Mouse (Mus musculus): ENCODE data around the gene Tctex1d2.

Tctex1d2 gene

DNA sequence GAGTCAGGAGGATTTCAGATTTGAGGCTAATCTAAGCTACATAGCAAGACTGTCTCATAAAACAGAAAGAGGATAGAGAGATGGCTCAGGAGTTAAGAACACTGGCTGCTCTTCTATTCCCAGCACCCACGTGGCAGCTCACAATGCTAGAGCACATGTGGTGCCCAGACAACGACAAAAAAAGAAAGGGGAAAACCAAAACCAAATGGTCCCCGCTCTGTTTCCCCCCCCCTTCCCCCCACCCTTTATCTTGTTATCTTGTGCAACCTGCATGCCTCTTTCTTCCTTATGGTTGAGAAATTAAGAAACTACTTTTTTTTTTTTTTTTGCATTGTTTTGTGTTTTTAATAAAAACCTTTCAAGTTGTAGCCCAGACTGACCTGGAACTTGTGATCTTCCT lies 49.0 kb downstream of the Tctex1d2 start:
- no peak for DNase-seq (ENCODE audit: low spot score in 2 of 2)

DNA sequence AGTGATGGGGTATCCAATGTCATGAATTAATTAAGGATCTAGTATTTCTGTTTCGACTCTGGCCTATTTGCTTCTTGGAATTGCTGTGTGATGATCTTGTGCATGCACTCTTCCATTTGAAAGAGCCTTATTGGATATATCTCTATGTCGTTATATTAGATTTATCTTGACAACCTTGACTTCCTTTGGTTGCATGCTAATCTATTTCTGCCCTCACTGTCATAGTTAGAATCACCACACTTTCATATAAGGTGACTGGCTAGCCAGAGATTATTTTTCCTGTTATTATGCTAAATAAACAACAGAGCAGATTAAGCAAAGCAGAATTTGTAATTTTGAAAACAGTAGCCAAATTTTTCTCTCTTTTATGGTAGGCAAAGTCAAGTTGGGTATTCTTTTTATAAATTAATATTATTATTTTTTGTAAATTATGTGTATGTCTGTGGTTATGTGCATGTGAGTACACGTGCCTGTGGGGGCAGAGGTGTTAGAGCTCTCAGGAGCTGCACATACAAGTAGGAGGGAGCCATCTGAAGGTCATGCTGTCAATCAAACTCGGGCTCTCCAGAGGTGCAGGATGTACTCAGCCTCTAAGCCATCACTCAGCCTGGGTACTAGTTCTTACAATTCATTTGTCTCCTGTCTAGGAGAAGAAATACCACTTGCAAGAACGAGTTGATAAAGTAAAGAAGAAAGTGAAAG lies 50.1 kb downstream of the Tctex1d2 start:
- DNase-seq (ENCODE audit: low spot score in 2 of 2) = no peak

DNA sequence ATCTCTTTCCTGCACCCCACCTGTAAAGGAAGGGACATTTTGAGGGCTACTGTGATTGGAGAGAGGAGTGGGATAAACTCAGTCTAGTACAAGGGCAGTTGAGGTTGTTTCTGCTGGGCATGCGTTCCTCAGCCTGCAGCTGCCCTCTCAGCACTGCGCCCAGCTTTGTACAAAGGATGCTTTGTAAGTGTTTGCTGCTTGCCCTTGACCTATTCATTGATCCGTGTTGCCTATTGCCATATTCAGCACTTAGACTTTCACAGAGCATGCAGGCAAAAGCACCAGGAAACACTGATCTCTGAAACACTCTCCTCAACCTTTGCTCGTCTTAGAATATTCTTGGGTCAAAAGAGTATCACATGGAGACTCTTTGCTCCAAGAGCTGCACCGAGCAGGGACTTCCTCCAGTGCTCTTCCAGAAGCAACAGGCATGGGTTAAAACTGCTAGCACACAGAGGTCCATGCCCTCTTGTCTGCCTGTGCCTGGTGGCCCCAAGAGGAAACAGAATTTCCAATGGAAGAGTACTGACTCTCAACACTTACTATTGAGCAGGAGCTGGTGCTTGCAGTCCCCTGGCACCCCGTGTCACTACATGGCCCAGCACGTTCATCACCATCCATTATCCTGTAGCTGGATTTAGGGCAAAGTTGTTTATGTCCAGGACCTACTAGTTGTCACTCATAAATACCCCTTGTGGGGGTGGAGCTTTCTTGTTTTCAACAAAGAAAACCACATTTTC lies 52.9 kb downstream of the Tctex1d2 start:
- no peak for DNase-seq (ENCODE audit: low spot score in 2 of 2)

DNA sequence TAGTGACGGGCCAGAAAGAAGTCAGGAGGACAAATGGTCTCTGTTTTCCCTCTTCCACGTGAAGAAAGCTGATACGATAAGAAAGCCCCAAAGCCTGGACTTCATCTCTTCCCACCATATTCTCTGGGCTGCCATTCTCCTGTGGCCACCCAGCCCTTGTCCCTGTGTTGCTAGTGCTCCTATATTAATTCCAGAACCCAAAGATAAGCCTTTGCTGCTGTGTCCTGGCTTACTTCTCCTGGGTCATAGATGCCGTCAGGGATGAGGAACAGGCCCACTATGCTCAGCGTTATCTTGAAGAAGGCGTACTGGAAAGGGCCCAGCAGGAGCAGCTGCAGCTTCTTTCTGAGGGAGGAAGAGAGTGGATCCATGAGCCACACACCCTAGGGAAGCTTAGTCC lies 57.8 kb downstream of the Tctex1d2 start:
- DNase-seq (ENCODE audit: low spot score in 2 of 2) = no peak
